Mouse (Mus musculus) embryonic fibroblast, embryonic 13.5 days (primary cell): Measurements from ENCODE around the gene Npnt. TPM values are rescaled to one million over a fixed set of nuclear protein-coding genes. Genes with fewer than 3 reads are reported as not detected.

Experiments used
- H3K27ac ChIP-seq: 2 replicates; pipeline ENCODE4 v1.5.1; 2012; ENCODE audit warnings: low read length, control low read depth, inconsistent platforms; ENCODE audit not compliant: insufficient read depth
- H3K4me1 ChIP-seq: 2 replicates; pipeline ENCODE4 v1.6.1; 2011; ENCODE audit warnings: low read length; ENCODE audit not compliant: control insufficient read depth, insufficient read depth
- H3K4me3 ChIP-seq: 2 replicates; pipeline ENCODE4 v1.5.1; 2011; ENCODE audit warnings: mild to moderate bottlenecking, control low read depth, low read length; ENCODE audit not compliant: insufficient read depth
- CTCF ChIP-seq: IDR thresholded peaks from 2 replicates; pipeline ENCODE4 v1.5.1; 2011; ENCODE audit warnings: mild to moderate bottlenecking, control low read depth, low read length, moderate library complexity, borderline replicate concordance; ENCODE audit not compliant: insufficient read depth
- POLR2A ChIP-seq: IDR thresholded peaks from 2 replicates; pipeline ENCODE4 v1.6.1; 2011; ENCODE audit warnings: low read depth, mild to moderate bottlenecking, control low read depth, low read length, moderate library complexity
- polyA plus RNA-seq: library from polyadenylated mRNA; stranded (reverse); fragments of >200 nt; gene quantifications from 2 replicates; pipeline ENCODE4 v1.2.4, GENCODE M21; 2011; ENCODE audit warnings: low read depth; ENCODE audit not compliant: missing spikeins, insufficient read length

The Npnt gene
- polyA plus RNA-seq, 1 experiment, result 22.5 TPM

DNA sequence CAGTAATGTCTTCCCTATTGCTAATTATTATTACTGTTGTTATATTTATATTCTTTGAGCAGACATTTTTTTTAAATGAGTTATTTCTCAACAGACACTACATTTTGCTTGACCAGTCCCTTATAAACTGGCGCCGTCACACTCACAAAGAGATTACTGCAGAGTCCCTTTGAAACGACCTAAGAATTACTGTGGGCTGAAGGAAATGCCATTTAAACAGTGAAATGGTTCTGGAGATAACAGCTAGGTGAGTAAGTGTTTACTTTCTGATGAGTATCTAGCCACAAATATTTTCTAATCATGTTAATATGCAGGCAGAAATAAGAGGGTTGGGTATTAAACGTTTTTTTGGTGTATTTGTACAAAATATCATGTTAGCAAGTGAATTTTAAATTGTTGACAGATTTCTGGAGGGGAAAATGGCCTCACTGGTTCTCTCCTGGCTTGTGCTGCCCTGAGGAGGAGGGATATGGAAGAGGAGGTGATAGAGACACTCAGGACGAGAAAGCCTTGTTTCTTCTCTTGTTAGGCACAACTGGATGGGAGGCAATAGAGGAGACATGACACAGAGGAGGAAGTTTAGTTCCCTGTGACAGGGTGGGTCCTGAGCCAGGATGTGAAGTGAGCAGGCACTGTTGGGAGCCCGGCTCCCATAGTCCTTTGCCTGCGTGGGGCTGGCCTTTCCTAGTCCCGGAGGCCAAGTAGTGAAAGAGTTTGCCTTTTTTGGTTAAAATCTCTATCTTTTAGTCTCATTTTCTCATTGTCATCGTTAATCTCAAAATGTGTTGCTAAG is 14.8 kb upstream of the Npnt start:
- Histone ChIP-seq H3K4me1 (peaks cover 6% of the 10 kb centered on the region; the same call in 1 of the 2 replicates), H3K4me3 (no peak overlapping the region), H3K27ac (peak overlapping the region; percentile 47)
- TF ChIP-seq CTCF (no peak), POLR2A (no peak)

DNA sequence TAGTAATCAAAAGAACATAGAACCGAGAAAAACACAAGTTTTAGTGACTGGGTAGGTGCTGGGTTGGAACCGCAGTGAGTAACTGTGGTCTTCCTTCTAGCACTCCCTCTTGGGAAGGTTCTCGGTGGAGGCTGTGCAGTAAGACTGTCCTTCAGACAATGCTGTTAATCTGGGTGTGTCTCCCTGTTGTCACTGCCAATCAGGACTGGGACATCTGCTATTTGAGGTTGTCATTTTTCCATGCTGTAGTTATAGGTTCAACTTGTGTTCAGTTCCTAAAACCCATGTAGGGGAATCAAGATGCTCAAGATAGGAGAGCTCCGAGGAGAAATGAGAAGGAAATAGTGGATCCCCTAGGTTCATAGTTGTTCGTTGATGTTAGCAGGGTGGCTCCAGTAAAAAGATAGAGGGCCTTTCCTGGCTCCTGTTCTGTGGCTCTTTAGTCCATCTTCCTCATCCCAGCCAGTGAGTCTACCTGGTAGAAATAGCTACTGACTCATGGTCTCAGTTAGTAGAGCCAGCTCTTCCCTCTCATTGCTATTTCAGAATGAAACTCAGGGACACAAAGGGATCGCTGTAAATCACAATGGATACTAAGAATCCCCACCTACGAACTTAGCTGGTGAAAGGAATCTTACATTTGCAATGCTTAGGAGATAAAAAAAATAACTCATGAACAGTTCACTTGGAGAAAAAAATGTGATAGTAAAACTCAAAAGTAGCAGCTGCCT is 12.7 kb upstream of the Npnt start:
- peaks cover 6% of the 10 kb centered on the region; the same call in 1 of the 2 replicates for H3K4me1 ChIP-seq

DNA sequence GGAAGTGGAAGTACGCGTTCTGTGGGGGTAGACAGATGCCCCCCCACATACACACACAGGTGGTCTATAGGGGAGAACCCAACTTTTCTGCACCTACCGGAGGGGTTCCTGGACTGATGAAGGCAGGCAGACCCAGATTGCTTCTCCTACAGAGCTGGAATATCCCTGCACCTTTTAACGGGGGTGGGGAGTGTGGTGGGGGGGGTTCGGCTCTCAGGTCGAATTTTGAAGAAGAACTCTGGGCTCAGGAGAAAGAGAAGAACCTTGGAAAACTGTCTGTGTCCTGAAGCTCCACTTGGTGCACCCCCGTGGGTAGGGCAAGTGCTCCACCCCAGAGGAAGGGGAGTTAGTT is 414 bp upstream of the Npnt start:
- Histone ChIP-seq H3K27ac (no peak overlapping the region), H3K4me3 (peak overlapping the region; percentile 12; the same call in 1 of the 2 replicates), H3K4me1 (peaks cover 7% of the 10 kb centered on the region; the same call in 1 of the 2 replicates)
- TF ChIP-seq POLR2A (no peak), CTCF (no peak)

More for the DNA sequence above, 12.7 kb upstream of the Npnt start:
- Histone ChIP-seq H3K4me3 (no peak overlapping the region), H3K27ac (no peak overlapping the region)
- TF ChIP-seq POLR2A (no peak), CTCF (no peak)

DNA sequence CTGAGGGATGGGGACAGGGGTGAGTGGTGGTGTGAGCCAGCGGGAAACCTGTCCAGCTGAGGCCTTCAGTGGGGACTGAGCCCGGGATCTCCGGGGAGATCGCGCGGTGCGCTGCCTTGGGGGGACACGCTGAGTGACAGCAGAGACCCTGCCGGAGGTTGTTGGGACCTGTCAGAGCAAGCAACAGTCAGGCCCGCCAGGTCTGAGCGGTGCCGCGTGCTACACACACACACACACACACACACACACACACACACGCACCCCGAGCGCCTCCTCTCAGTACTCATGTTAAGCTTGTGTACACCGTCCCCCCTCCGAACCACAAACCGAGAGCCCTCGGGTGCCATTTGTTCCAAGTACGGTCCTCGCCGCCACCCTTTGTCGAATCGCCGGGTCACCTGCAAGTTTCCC is 706 bp downstream of the Npnt start:
- TF ChIP-seq CTCF (no peak), POLR2A (no peak)
- peaks cover 7% of the 10 kb centered on the region; the same call in 1 of the 2 replicates for H3K4me1 ChIP-seq
- peak overlapping the region; percentile 44 for H3K4me3 ChIP-seq
- no peak overlapping the region for H3K27ac ChIP-seq

DNA sequence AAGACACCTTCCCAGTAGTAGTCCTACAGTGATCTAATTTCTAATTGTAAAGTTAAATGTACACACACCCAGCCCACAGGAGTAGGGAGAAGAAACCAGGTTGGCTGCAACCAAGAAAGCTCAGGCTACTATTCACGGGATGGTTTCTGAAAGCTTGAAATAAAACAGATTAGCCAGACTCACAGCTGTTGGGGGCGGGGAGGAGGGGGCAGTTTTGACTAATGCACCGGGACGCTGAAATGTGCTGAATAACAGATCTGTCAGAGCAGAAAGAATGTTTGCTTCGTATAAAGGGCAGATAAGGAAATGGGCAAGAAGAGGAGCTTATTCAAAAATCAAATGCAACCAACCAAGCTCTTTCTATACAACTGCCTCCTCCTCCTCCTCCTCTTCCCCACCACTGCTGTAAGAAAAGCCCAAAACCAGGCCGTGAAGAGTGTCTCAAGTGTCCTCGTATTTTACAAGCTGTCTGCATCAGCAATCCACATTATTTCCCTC is 1.7 kb downstream of the Npnt start:
- no peak overlapping the region for H3K4me3 ChIP-seq
- peaks cover 7% of the 10 kb centered on the region; the same call in 1 of the 2 replicates for H3K4me1 ChIP-seq
- no peak overlapping the region for H3K27ac ChIP-seq
- TF ChIP-seq POLR2A (no peak), CTCF (no peak)

DNA sequence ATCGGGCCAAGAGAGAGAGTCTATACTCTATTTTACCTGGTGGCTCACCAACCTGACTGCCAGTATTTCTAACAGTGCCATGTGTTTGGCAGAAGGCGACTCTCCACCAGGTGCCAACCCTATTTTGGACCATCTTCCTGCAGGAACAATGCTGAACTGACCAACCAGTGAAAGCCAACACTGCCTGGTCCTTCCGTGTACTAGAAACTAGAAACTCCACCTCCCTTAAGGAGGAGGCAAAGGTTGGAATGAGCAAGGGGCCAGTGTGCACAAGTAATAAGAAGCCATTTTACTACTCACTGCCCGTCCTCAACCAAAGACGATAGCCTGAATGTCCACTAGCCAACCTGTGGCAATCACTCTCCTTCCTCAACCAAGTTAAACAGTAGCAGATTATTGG is 4.0 kb downstream of the Npnt start:
- H3K4me1 ChIP-seq, result peaks cover 7% of the 10 kb centered on the region; the same call in 1 of the 2 replicates
- H3K27ac ChIP-seq, result no peak overlapping the region
- no peak for TF ChIP-seq POLR2A
- TF ChIP-seq CTCF, result no peak
- no peak overlapping the region for H3K4me3 ChIP-seq

DNA sequence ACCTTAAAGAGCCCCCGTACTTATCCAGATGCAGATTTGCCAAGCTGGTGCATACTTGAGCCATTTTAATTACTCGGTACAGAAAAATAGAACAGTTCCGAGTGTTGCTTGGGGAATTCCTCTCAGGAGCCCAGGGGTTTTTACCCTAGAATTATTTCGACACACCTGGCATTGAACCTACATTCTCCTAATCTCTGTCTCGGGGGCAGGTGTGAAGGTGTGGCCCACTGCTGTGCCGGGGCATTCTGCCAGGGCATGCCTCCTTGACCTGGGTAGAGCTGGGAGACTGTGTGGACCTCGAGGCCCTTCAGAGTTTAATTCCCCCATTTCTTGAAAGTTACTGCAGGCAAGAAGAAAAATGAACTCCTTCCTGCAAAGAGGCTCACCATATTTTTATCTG is 4.4 kb downstream of the Npnt start:
- peaks cover 7% of the 10 kb centered on the region; the same call in 1 of the 2 replicates for H3K4me1 ChIP-seq
- no peak overlapping the region for H3K27ac ChIP-seq
- H3K4me3 ChIP-seq, result no peak overlapping the region
- TF ChIP-seq POLR2A, result no peak
- TF ChIP-seq CTCF, result no peak

DNA sequence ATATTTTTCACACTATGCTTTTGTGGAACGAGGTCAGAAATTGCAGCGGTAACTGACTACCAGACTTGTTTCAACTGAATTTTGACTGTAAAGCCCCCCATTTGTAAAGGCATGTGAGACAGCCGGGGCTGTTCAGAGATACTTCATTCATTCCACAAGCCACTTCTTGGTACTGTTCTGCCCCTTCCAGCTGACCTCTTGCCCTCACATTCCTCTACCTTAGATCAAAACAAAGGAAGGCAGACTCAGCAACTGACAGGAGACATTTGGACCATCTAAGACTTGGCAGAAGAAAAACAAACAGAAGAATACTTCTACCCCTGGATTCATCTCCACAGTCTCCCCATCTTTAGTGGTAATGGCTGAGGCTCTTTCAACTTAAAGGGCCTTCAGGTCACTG is 5.5 kb downstream of the Npnt start:
- peaks cover 7% of the 10 kb centered on the region; the same call in 1 of the 2 replicates for H3K4me1 ChIP-seq
- no peak overlapping the region for H3K27ac ChIP-seq
- no peak for TF ChIP-seq POLR2A
- no peak for TF ChIP-seq CTCF
- no peak overlapping the region for H3K4me3 ChIP-seq

DNA sequence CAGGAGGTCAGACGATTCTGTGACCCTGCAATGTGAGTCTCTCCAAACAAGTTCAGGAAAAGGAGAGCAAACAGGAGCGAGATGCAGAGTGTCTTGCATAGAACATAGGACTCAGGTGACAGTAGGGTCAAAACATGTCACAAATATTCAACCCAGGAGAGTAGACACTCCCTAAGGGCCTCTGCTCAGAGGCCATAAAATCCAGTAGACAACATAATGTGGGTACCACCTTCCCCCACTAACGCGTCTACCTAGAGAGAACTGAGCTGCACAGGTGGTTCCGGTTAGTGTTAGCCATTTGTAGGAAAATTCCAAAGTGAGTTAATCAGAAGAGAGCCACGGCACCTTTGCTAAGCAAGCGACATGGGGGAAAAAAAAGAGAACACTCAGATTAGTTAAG is 5.9 kb downstream of the Npnt start:
- no peak overlapping the region for H3K4me3 ChIP-seq
- TF ChIP-seq CTCF (no peak), POLR2A (no peak)
- peaks cover 6% of the 10 kb centered on the region; the same call in 1 of the 2 replicates for H3K4me1 ChIP-seq
- no peak overlapping the region for H3K27ac ChIP-seq
